Mouse (Mus musculus) c-Kit-positive CD71-negative TER-119-negative erythroid progenitor cells, embryonic 14.5 days (primary cell): ENCODE results near the gene Lhpp.
"Not testable (repeated sequence)": the region's sequence is repeated elsewhere in the genome, so short reads cannot be mapped to it uniquely, and the experiment has no call there.

Experiments used
- DNase-seq: peaks from one replicate; pipeline ENCODE4 v3.0.0-alpha.2; 2013; ENCODE audit warnings: low read depth

Lhpp gene

GRCm38 (mm10) chr7:132646514-132646913 lies 36.1 kb downstream of the Lhpp start:
- no peak for DNase-seq

- no peak for DNase-seq
Measured at GRCm38 (mm10) chr7:132654412-132654811, 44.0 kb downstream of the Lhpp start.

GRCm38 (mm10) chr7:132656075-132656474 lies 45.6 kb downstream of the Lhpp start:
- DNase-seq = peak; percentile 90

GRCm38 (mm10) chr7:132656548-132656947 lies 46.1 kb downstream of the Lhpp start:
- DNase-seq = peak; percentile 89

- no peak for DNase-seq
Measured at GRCm38 (mm10) chr7:132657371-132658057, 47.1 kb downstream of the Lhpp start.

- DNase-seq = no peak
Measured at GRCm38 (mm10) chr7:132658058-132658450, 47.6 kb downstream of the Lhpp start.

GRCm38 (mm10) chr7:132658688-132659087 lies 48.2 kb downstream of the Lhpp start:
- no peak for DNase-seq

- DNase-seq = no peak
Measured at GRCm38 (mm10) chr7:132659633-132660032, 49.2 kb downstream of the Lhpp start.

- not testable (repeated sequence) for DNase-seq
Measured at GRCm38 (mm10) chr7:132662831-132663230, 52.4 kb downstream of the Lhpp start.

GRCm38 (mm10) chr7:132664815-132665214 lies 54.4 kb downstream of the Lhpp start:
- no peak for DNase-seq

GRCm38 (mm10) chr7:132665664-132666382 lies 55.4 kb downstream of the Lhpp start:
- no peak for DNase-seq

- no peak for DNase-seq
Measured at GRCm38 (mm10) chr7:132666516-132666915, 56.1 kb downstream of the Lhpp start.

- DNase-seq = no peak
Measured at GRCm38 (mm10) chr7:132668604-132669003, 58.2 kb downstream of the Lhpp start.

- no peak for DNase-seq
Measured at GRCm38 (mm10) chr7:132669999-132670862, 59.8 kb downstream of the Lhpp start.

- DNase-seq = no peak
Measured at GRCm38 (mm10) chr7:132670863-132671165, 60.4 kb downstream of the Lhpp start.

- no peak for DNase-seq
Measured at GRCm38 (mm10) chr7:132672481-132672959, 62.1 kb downstream of the Lhpp start.

GRCm38 (mm10) chr7:132673931-132674755 lies 63.7 kb downstream of the Lhpp start:
- no peak for DNase-seq

GRCm38 (mm10) chr7:132675922-132676321 lies 65.5 kb downstream of the Lhpp start:
- no peak for DNase-seq

- DNase-seq = no peak
Measured at GRCm38 (mm10) chr7:132679117-132679516, 68.7 kb downstream of the Lhpp start.

GRCm38 (mm10) chr7:132679549-132679948 lies 69.1 kb downstream of the Lhpp start:
- DNase-seq = no peak

- DNase-seq = no peak
Measured at GRCm38 (mm10) chr7:132681296-132681695, 70.9 kb downstream of the Lhpp start.

- no peak for DNase-seq
Measured at GRCm38 (mm10) chr7:132681831-132682230, 71.4 kb downstream of the Lhpp start.
